Mouse (Mus musculus) forebrain, embryonic 16.5 days (tissue): ENCODE data around the gene Tmem116. TPM values are rescaled to one million over a fixed set of nuclear protein-coding genes. Genes with fewer than 3 reads are reported as not detected.

ENCODE experiments used
- ATAC-seq: fragments of 200-750 bp; cut with Nextera tagmentation; 2 replicates; pipeline ENCODE4 v1.8.0; 2017; ENCODE audit warnings: mild to moderate bottlenecking, moderate library complexity
- H3K27ac ChIP-seq: fragments of 300-500 bp; sonication (generic); 2 replicates; pipeline ENCODE4 v1.5.1; 2014; ENCODE audit warnings: low read length, control low read depth
- H3K27me3 ChIP-seq: fragments of 300-500 bp; sonication (generic); replicated peaks from 2 replicates; pipeline ENCODE4 v1.6.1; 2014; ENCODE audit warnings: low read length; ENCODE audit not compliant: control insufficient read depth, insufficient read depth
- H3K36me3 ChIP-seq: fragments of 300-500 bp; sonication (generic); 2 replicates; pipeline ENCODE4 v1.6.1; 2014; ENCODE audit not compliant: control insufficient read depth, insufficient read depth
- H3K4me1 ChIP-seq: fragments of 300-500 bp; sonication (generic); replicated peaks from 2 replicates; pipeline ENCODE4 v1.6.1; 2014; ENCODE audit warnings: low read length; ENCODE audit not compliant: control insufficient read depth, insufficient read depth
- H3K4me2 ChIP-seq: fragments of 300-500 bp; sonication (generic); 2 replicates; pipeline ENCODE4 v1.6.1; 2014; ENCODE audit warnings: mild to moderate bottlenecking, low read length, control low read depth
- H3K4me3 ChIP-seq: fragments of 300-500 bp; sonication (generic); replicated peaks from 2 replicates; pipeline ENCODE4 v1.5.1; 2014; ENCODE audit warnings: mild to moderate bottlenecking, low read length, control low read depth
- H3K9ac ChIP-seq: fragments of 300-500 bp; sonication (generic); replicated peaks from 2 replicates; pipeline ENCODE4 v1.6.1; 2014; ENCODE audit warnings: low read depth, low read length, control low read depth
- H3K9me3 ChIP-seq: fragments of 300-500 bp; sonication (generic); 2 replicates; pipeline ENCODE4 v1.6.1; 2016; ENCODE audit warnings: low read length; ENCODE audit not compliant: control insufficient read depth
- WGBS: fragments of 180-500 bp; shearing (Covaris S2); extraction: QIAGEN DNeasy Blood & Tissue Kit; methylation state at CpG from one replicate; pipeline ENCODE4 v1.1.7; 2014; 5-methylcytosine and 5-hydroxymethylcytosine counted together
- polyA plus RNA-seq: library from polyadenylated mRNA; unstranded; fragments of >200 nt; fragmentation: Nextera tagmentation; extraction: Ambion mirVana; gene quantifications from 2 replicates; pipeline ENCODE4 v1.2.1, GENCODE M21; 2015

The Tmem116 gene
- polyA plus RNA-seq, 1 experiment from 2014 or later = 1.9 TPM

- no peaks in the 10 kb centered on the region for H3K9me3 ChIP-seq
- ATAC-seq = no peak
Measured at GRCm38 (mm10) chr5:121525774-121526450, 74.2 kb downstream of the Tmem116 start.

DNA sequence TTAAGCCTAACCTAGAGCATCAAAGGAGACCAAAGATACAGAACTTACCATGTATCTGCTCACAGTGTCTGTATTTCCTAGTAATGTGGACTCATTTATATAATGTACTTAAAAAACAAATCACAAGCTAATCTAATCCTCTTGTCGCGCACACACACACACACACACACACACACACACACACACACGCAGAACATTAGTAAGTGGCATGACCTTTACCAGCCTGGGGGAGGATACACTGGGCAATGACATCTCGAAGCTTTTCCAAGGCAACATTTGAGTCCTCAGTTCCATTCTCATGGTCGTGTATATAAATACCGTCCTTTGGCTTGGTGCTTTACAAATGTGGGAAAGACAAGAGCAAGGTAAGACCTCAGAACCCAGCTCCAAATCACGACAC is 74.8 kb downstream of the Tmem116 start:
- Histone ChIP-seq H3K36me3 (peaks cover 42% of the 10 kb centered on the region), H3K4me1 (no peaks in the 10 kb centered on the region), H3K4me2 (no peak overlapping the region), H3K9me3 (no peaks in the 10 kb centered on the region), H3K27ac (no peak overlapping the region), H3K9ac (no peak overlapping the region), H3K4me3 (no peak overlapping the region), H3K27me3 (no peaks in the 10 kb centered on the region)
- 91% methylated on average over 7 of the region's 7 CpGs for WGBS
- ATAC-seq = no peak

More at GRCm38 (mm10) chr5:121525774-121526450, 74.2 kb downstream of the Tmem116 start:
- Histone ChIP-seq H3K27me3 (no peaks in the 10 kb centered on the region), H3K36me3 (peaks cover 42% of the 10 kb centered on the region), H3K4me1 (no peaks in the 10 kb centered on the region), H3K27ac (no peak overlapping the region), H3K4me3 (no peak overlapping the region), H3K9ac (no peak overlapping the region), H3K4me2 (no peak overlapping the region)
- 91% methylated on average over 14 of the region's 14 CpGs for WGBS

DNA sequence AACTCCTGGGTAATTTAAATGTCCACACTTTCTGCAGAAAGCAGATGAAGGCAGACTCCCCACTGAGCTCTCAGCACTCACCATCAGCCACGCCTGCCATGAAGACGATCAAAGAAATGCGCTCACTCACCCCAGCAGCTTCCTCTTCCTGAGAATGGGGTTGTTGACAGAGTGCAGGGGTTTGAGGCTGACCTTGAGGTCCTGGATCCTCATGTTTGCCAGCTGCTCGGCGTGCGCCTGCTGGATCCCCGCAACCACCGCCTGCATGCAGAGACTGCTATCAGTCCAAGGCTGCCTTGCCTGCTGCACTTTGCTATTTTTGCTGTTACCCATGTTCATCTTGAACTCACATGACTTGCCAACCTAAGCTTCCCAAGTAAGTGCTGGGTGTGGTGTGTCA is 75.3 kb downstream of the Tmem116 start:
- no peak overlapping the region for H3K4me3 ChIP-seq
- H3K27me3 ChIP-seq = no peaks in the 10 kb centered on the region
- H3K27ac ChIP-seq = no peak overlapping the region
- no peak overlapping the region for H3K9ac ChIP-seq
- H3K9me3 ChIP-seq = no peaks in the 10 kb centered on the region
- no peaks in the 10 kb centered on the region for H3K4me1 ChIP-seq
- WGBS = 86% methylated on average over 8 of the region's 8 CpGs
- peaks cover 44% of the 10 kb centered on the region for H3K36me3 ChIP-seq
- no peak overlapping the region for H3K4me2 ChIP-seq
- ATAC-seq = no peak

DNA sequence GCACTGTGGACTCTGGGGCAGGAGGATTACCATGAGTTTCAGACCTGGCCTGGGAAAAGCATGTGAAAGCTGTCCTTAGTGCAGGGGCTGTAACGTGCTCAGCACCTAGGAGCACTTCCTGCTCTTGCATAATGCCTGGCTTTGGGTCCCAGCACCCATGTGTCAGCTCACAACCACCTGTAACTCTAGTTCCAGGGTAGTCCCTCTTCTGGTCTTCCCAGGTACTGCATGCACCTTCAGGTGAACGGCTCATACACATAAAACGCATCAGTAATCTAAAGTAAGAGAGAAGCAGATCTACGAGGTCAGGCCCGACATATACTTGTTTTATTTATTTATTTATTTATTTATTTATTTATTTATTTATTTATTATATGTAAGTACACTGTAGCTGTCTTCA is 82.8 kb downstream of the Tmem116 start:
- Histone ChIP-seq H3K9me3 (no peaks in the 10 kb centered on the region), H3K9ac (no peak overlapping the region), H3K4me3 (no peak overlapping the region), H3K27ac (no peak overlapping the region), H3K4me1 (no peaks in the 10 kb centered on the region), H3K27me3 (no peaks in the 10 kb centered on the region), H3K36me3 (peaks cover 32% of the 10 kb centered on the region), H3K4me2 (no peak overlapping the region)
- WGBS = 94% methylated on average over 5 of the region's 5 CpGs
- ATAC-seq = no peak

DNA sequence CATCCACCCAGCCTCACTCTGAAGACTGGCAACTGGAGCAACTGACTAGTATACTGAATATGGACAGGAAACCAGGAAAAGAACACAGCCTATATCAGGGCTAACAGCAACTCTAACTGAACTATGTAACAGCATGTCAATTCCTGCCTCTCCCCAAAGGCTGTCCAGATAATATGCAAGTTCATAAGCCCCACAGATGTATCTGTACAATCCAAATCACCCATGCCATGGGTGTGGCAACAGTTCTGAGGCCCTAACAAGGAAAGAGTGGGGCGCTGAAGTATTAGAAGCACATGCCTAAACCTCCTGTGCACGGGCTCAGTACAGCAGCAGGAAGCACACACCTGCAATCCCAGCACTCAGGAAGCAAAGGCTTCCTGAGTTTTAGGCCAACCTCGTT is 83.4 kb downstream of the Tmem116 start:
- no peaks in the 10 kb centered on the region for H3K9me3 ChIP-seq
- H3K36me3 ChIP-seq = peaks cover 32% of the 10 kb centered on the region
- no peak overlapping the region for H3K4me2 ChIP-seq
- no peak overlapping the region for H3K4me3 ChIP-seq
- 96% methylated on average over 3 of the region's 3 CpGs for WGBS
- ATAC-seq = no peak
- H3K27ac ChIP-seq = no peak overlapping the region
- H3K27me3 ChIP-seq = no peaks in the 10 kb centered on the region
- H3K9ac ChIP-seq = no peak overlapping the region
- H3K4me1 ChIP-seq = no peaks in the 10 kb centered on the region

- no peak overlapping the region for H3K4me3 ChIP-seq
- 0 out of 2 replicates have a peak, but pooled peaks cover under 1% of the 10 kb centered on the region for H3K4me1 ChIP-seq
- peaks cover 20% of the 10 kb centered on the region; the same call in 1 of the 2 replicates for H3K36me3 ChIP-seq
- no peaks in the 10 kb centered on the region for H3K27me3 ChIP-seq
- no peak overlapping the region for H3K9ac ChIP-seq
- no peaks in the 10 kb centered on the region for H3K9me3 ChIP-seq
- H3K27ac ChIP-seq = no peak overlapping the region
- ATAC-seq = no peak
- 37% methylated on average over 7 of the region's 7 CpGs for WGBS
- H3K4me2 ChIP-seq = no peak overlapping the region
Measured at GRCm38 (mm10) chr5:121536921-121537555, 85.3 kb downstream of the Tmem116 start.

DNA sequence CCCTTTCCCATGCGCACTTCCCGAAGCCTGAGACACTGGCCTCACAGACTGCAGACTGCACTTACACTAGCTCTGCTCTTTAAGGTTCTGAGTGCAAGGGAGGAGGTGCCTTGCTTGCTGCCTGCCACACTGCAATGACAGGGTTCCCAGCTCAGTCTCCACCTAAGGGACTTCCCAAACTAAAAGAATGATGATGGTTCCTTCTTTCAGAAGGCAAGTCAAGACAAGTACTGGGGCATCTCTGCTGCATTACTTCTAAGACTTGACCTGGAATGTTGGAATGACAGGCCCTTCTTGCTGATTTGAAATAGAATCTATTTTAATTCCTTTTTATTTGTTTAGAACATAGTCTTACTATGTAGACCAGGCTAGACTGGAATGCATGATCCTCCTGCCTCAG is 85.9 kb downstream of the Tmem116 start:
- Histone ChIP-seq H3K27me3 (no peaks in the 10 kb centered on the region), H3K4me2 (no peak overlapping the region), H3K4me1 (0 out of 2 replicates have a peak, but pooled peaks cover 5% of the 10 kb centered on the region), H3K27ac (no peak overlapping the region), H3K9ac (no peak overlapping the region), H3K36me3 (peaks cover 18% of the 10 kb centered on the region; the same call in 1 of the 2 replicates), H3K4me3 (no peak overlapping the region), H3K9me3 (no peaks in the 10 kb centered on the region)
- ATAC-seq = no peak
- WGBS = 75% methylated on average over 2 of the region's 2 CpGs

DNA sequence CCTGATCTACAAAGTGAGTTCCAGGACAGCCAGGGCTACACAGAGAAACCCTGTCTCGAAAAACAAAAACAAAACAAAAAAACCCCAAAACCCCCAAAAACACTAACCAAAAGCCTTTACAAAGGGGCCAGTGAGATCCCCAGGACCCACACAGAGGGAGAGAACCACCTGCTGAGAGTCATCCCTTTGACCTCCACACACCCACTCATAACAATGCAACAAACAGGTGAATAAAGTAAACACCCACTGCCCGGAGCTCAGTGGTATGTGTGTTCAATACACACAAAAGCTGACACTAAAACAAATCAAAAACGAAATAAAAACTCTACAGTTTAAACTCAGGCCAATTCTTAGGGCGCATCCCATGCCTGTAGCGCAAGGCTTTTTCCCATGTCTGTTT is 88.4 kb downstream of the Tmem116 start:
- no peak overlapping the region for H3K4me3 ChIP-seq
- H3K27me3 ChIP-seq = no peaks in the 10 kb centered on the region
- peaks cover 8% of the 10 kb centered on the region; the same call in 1 of the 2 replicates for H3K36me3 ChIP-seq
- no peaks in the 10 kb centered on the region for H3K9me3 ChIP-seq
- 93% methylated on average over 5 of the region's 5 CpGs for WGBS
- no peak overlapping the region for H3K27ac ChIP-seq
- no peak overlapping the region for H3K9ac ChIP-seq
- peaks cover 25% of the 10 kb centered on the region for H3K4me1 ChIP-seq
- no peak overlapping the region for H3K4me2 ChIP-seq
- no peak for ATAC-seq

GRCm38 (mm10) chr5:121541235-121541634 is 89.5 kb downstream of the Tmem116 start:
- Histone ChIP-seq H3K36me3 (no peaks in the 10 kb centered on the region), H3K9me3 (no peaks in the 10 kb centered on the region), H3K4me1 (peaks cover 26% of the 10 kb centered on the region), H3K9ac (no peak overlapping the region), H3K4me3 (no peak overlapping the region), H3K4me2 (no peak overlapping the region), H3K27ac (no peak overlapping the region), H3K27me3 (no peaks in the 10 kb centered on the region)
- WGBS = 93% methylated on average over 7 of the region's 7 CpGs
- no peak for ATAC-seq
